Mouse (Mus musculus): ENCODE measurements around the gene Dicer1.

DNA sequence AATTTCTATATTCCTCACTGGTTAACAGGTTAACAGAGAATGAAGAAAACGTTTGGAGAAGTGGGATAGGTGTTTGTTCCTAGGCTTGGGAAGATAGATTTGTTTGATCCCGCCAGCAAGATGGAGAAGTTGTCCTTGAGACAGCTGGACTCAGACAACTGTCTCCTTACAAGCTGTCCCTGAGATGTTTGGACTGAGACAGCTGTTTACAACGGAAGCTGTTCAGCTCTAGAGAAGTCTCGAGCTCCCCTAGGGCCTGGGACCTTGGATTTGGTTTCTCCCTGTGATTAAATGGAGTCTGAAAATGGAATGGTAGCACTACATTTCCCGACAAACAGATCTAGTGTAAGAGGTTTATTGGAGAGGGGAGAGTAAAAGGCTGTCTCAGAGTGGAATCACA is 78.8 kb downstream of the Dicer1 start:
- TF ChIP-seq CTCF (IDR thresholded peaks at IDR 0.05; ENCODE audit: borderline replicate concordance, extremely low read depth, insufficient read depth, insufficient read length) = no peak
- no peak for TF ChIP-seq POLR2A (IDR thresholded peaks at IDR 0.05; ENCODE audit: borderline replicate concordance, extremely low read depth, insufficient read depth, insufficient read length, poor library complexity, severe bottlenecking)
